Mouse (Mus musculus): ENCODE data around the gene Mctp1. TPM values are rescaled to one million over a fixed set of nuclear protein-coding genes. Genes with fewer than 3 reads are reported as not detected.
"Not testable (repeated sequence)": the region's sequence is repeated elsewhere in the genome, so short reads cannot be mapped to it uniquely, and the experiment has no call there.

The Mctp1 gene
- polyA plus RNA-seq, 1 experiment from 2014 or later, result 5.3 TPM

DNA sequence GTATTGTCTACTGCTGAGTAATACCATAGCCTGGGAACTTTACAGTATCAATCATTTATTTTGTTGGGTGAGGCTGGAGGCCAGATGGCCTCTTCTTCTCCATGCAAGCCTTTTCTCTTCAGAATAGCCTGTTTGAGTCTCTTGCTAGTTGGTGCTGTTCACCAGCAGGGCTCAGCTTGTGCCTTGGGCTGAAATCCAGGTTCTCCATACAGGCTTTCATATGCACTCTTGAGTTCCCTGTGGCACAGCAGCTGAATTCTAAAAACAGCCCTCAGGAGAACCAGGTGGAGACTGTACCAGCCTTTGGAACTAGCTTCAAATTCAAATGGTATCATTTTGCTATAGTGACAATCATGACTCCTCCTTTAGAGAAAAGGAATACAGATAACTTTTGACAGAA is 179.7 kb downstream of the Mctp1 start:
- no peak overlapping the region for H3K4me3 ChIP-seq (ENCODE audit: low read depth, low read length)
- no peaks in the 10 kb centered on the region for H3K9me3 ChIP-seq (ENCODE audit: control insufficient read depth, low read length)
- H3K4me1 ChIP-seq (replicated peaks; ENCODE audit: control insufficient read depth, insufficient read depth, low read length), result no peaks in the 10 kb centered on the region
- no peaks in the 10 kb centered on the region for H3K36me3 ChIP-seq (ENCODE audit: control insufficient read depth, insufficient read depth, low read length)
- DNase-seq (ENCODE audit: low spot score) (no peak), ATAC-seq (replicated peaks; ENCODE audit: low FRiP score) (no peak)
- no peak overlapping the region for H3K9ac ChIP-seq (ENCODE audit: low read length)
- H3K4me2 ChIP-seq (ENCODE audit: low read depth, low read length, severe bottlenecking), result no peak overlapping the region
- no peak overlapping the region for H3K27ac ChIP-seq (ENCODE audit: low read depth, low read length)
- H3K27me3 ChIP-seq (ENCODE audit: control insufficient read depth, insufficient read depth, low read length), result no peaks in the 10 kb centered on the region

DNA sequence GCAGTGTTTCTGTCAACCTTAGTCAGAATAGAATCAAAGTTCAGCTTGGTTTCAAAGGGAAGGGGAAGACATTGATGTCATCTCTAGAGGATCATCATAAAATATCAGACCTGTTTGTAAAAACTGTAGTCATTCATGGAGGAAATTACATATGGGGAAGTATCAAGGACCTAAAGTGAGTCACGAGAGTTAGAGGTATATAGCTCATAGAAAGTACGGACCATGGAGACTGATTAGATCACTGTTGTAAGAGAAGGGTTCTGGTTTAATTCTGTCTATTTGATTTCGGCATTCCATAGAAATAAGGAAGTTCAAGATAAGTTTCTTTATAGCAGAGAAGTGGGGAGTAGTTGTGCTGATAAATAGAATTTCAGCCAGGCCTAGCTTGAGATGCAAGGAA is 181.7 kb downstream of the Mctp1 start:
- Histone ChIP-seq H3K9ac (ENCODE audit: low read length) (no peak overlapping the region), H3K36me3 (ENCODE audit: control insufficient read depth, insufficient read depth, low read length) (no peaks in the 10 kb centered on the region), H3K4me2 (ENCODE audit: low read depth, low read length, severe bottlenecking) (no peak overlapping the region), H3K9me3 (ENCODE audit: control insufficient read depth, low read length) (no peaks in the 10 kb centered on the region), H3K27me3 (ENCODE audit: control insufficient read depth, insufficient read depth, low read length) (no peaks in the 10 kb centered on the region), H3K4me3 (ENCODE audit: low read depth, low read length) (no peak overlapping the region), H3K4me1 (replicated peaks; ENCODE audit: control insufficient read depth, insufficient read depth, low read length) (no peaks in the 10 kb centered on the region), H3K27ac (ENCODE audit: low read depth, low read length) (no peak overlapping the region)
- ATAC-seq (replicated peaks; ENCODE audit: low FRiP score) (no peak), DNase-seq (ENCODE audit: low spot score) (no peak)
- WGBS, result 92% methylated on average over 3 of the region's 3 CpGs

DNA sequence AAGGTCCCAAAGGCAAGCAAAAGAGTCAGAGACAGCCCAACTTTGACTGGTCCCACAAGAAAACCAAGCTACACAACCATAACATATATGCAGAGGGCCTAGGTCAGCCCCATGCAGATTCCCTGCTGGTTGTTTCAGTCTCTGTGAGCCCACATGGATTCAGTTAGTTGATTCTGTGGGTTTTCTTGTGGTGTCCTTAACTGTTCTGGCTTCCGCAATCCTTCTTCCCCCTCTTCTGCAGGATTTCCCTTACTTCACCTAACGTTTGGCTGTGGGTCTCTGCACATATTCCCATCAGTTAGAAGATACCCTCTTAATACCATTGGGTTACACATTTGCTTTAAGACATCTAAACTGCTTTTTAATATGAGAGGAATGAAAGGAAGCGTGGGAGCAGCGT is 183.1 kb downstream of the Mctp1 start:
- H3K9ac ChIP-seq (ENCODE audit: low read length), result no peak overlapping the region
- H3K9me3 ChIP-seq (ENCODE audit: control insufficient read depth, low read length), result no peaks in the 10 kb centered on the region
- no peak overlapping the region for H3K4me2 ChIP-seq (ENCODE audit: low read depth, low read length, severe bottlenecking)
- H3K4me1 ChIP-seq (replicated peaks; ENCODE audit: control insufficient read depth, insufficient read depth, low read length), result no peaks in the 10 kb centered on the region
- WGBS, result 84% methylated on average over 4 of the region's 4 CpGs
- no peaks in the 10 kb centered on the region for H3K36me3 ChIP-seq (ENCODE audit: control insufficient read depth, insufficient read depth, low read length)
- DNase-seq (ENCODE audit: low spot score), result no peak
- ATAC-seq (replicated peaks; ENCODE audit: low FRiP score), result no peak
- no peak overlapping the region for H3K4me3 ChIP-seq (ENCODE audit: low read depth, low read length)
- no peak overlapping the region for H3K27ac ChIP-seq (ENCODE audit: low read depth, low read length)
- H3K27me3 ChIP-seq (ENCODE audit: control insufficient read depth, insufficient read depth, low read length), result no peaks in the 10 kb centered on the region

DNA sequence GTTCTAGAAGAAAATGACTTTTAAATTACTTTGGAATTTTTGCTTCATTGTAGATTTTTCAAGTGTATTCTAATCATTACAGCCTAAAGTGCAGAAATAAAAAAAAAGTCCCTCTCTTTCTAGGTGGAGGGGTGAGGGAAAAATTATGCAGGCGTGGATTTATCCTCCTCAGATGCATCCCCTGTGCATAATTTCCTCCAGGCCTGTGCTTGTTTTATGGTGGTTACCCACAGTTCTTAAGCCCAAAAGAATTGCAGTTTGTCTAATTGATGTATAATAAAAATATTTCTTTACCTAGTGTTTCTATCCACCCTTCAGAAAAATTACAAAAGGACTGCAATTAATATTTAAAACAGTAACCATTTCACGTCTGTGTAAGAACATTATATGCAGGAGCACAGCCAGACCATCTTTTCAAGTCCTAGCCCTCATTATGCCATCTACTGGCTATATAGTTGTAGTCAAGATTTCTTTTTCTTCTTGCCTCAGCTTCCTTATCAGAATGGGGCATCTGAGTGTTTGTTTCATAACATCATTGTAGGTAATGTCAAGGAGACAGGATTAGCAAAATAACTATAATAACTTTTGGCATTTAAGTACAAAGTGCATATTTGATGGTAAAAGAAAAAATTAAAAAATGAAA is 184.4 kb downstream of the Mctp1 start:
- no peak overlapping the region for H3K4me2 ChIP-seq (ENCODE audit: low read depth, low read length, severe bottlenecking)
- no peak overlapping the region for H3K4me3 ChIP-seq (ENCODE audit: low read depth, low read length)
- ATAC-seq (replicated peaks; ENCODE audit: low FRiP score), result no peak
- H3K27ac ChIP-seq (ENCODE audit: low read depth, low read length), result no peak overlapping the region
- no peaks in the 10 kb centered on the region for H3K36me3 ChIP-seq (ENCODE audit: control insufficient read depth, insufficient read depth, low read length)
- 77% methylated on average over 2 of the region's 2 CpGs for WGBS
- H3K4me1 ChIP-seq (replicated peaks; ENCODE audit: control insufficient read depth, insufficient read depth, low read length), result no peaks in the 10 kb centered on the region
- DNase-seq (ENCODE audit: low spot score), result no peak
- no peak overlapping the region for H3K9ac ChIP-seq (ENCODE audit: low read length)
- H3K27me3 ChIP-seq (ENCODE audit: control insufficient read depth, insufficient read depth, low read length), result no peaks in the 10 kb centered on the region
- no peaks in the 10 kb centered on the region for H3K9me3 ChIP-seq (ENCODE audit: control insufficient read depth, low read length)

DNA sequence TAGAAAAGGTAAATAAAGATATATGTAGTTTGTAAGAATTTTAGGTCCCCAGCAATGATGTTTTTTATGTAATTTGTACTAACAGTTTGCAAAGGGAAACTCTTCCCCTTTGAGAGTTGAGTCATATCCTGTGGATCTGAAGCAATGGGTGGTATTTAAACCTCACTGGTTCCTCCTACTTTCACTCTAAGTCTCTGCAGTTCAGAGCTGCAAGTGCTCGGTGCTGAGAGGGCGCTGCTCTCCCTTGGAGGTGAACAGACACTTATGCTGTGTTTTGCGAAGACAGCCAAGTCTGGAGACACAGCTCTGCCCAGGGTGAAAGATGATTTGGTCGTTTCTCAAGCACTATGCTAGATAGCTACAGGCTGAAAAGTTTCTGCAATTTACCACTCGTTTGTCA is 195.1 kb downstream of the Mctp1 start:
- H3K36me3 ChIP-seq (ENCODE audit: control insufficient read depth, insufficient read depth, low read length), result no peaks in the 10 kb centered on the region
- H3K9me3 ChIP-seq (ENCODE audit: control insufficient read depth, low read length), result no peaks in the 10 kb centered on the region
- H3K9ac ChIP-seq (ENCODE audit: low read length), result no peak overlapping the region
- H3K4me1 ChIP-seq (replicated peaks; ENCODE audit: control insufficient read depth, insufficient read depth, low read length), result no peaks in the 10 kb centered on the region
- H3K27ac ChIP-seq (ENCODE audit: low read depth, low read length), result no peak overlapping the region
- no peak overlapping the region for H3K4me2 ChIP-seq (ENCODE audit: low read depth, low read length, severe bottlenecking)
- no peak for ATAC-seq (replicated peaks; ENCODE audit: low FRiP score)
- DNase-seq (ENCODE audit: low spot score), result no peak
- no peak overlapping the region for H3K4me3 ChIP-seq (ENCODE audit: low read depth, low read length)
- 52% methylated on average over 5 of the region's 5 CpGs for WGBS
- no peaks in the 10 kb centered on the region for H3K27me3 ChIP-seq (ENCODE audit: control insufficient read depth, insufficient read depth, low read length)

DNA sequence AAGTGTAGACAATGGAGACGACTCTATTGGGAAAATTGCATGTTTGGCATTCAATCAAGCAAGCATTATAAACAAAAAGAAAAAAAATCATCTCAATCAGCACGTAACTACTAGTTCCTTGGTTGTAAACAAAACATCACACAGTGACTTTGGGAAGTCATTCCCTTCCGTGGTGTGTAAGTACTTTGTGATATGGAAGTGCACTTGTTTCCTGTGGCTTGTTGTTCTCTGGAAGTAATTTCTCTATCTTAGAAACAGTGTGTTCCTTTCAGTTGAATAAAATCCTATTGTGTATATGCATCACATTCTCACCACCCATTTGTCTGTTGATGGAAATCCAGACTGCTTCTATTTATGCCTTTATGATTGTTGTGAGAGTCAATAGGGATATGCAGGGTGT is 201.1 kb downstream of the Mctp1 start:
- H3K4me3 ChIP-seq (ENCODE audit: low read depth, low read length), result no peak overlapping the region
- no peak overlapping the region for H3K9ac ChIP-seq (ENCODE audit: low read length)
- no peak overlapping the region for H3K4me2 ChIP-seq (ENCODE audit: low read depth, low read length, severe bottlenecking)
- DNase-seq (ENCODE audit: low spot score) (no peak), ATAC-seq (replicated peaks; ENCODE audit: low FRiP score) (no peak)
- H3K36me3 ChIP-seq (ENCODE audit: control insufficient read depth, insufficient read depth, low read length), result no peaks in the 10 kb centered on the region
- no peaks in the 10 kb centered on the region for H3K4me1 ChIP-seq (replicated peaks; ENCODE audit: control insufficient read depth, insufficient read depth, low read length)
- WGBS, result 74% methylated on average over 3 of the region's 3 CpGs
- no peak overlapping the region for H3K27ac ChIP-seq (ENCODE audit: low read depth, low read length)
- no peaks in the 10 kb centered on the region for H3K9me3 ChIP-seq (ENCODE audit: control insufficient read depth, low read length)
- no peaks in the 10 kb centered on the region for H3K27me3 ChIP-seq (ENCODE audit: control insufficient read depth, insufficient read depth, low read length)

DNA sequence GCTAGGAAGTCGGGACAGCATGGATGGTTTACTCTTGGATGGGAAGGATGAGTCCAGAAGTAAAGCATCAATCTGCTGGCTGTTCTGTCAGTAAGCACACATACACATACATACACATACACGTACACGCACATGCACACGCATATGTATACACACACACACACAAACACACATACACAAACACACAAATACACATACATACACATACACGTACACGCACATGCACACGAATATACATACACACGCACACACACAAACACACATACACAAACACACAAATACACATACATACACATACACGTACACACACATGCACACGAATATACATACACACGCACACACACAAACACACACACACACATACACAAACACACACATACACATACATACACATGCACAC is 206.4 kb downstream of the Mctp1 start:
- not testable (repeated sequence) for H3K27ac ChIP-seq (ENCODE audit: low read depth, low read length); H3K4me2 ChIP-seq (ENCODE audit: low read depth, low read length, severe bottlenecking); H3K27me3 ChIP-seq (ENCODE audit: control insufficient read depth, insufficient read depth, low read length); DNase-seq (ENCODE audit: low spot score); H3K9me3 ChIP-seq (ENCODE audit: control insufficient read depth, low read length); H3K36me3 ChIP-seq (ENCODE audit: control insufficient read depth, insufficient read depth, low read length); H3K4me1 ChIP-seq (replicated peaks; ENCODE audit: control insufficient read depth, insufficient read depth, low read length); H3K9ac ChIP-seq (ENCODE audit: low read length); H3K4me3 ChIP-seq (ENCODE audit: low read depth, low read length)
- peak; percentile 71 for ATAC-seq (replicated peaks; ENCODE audit: low FRiP score)
- WGBS, result 86% methylated on average over 11 of the region's 11 CpGs

DNA sequence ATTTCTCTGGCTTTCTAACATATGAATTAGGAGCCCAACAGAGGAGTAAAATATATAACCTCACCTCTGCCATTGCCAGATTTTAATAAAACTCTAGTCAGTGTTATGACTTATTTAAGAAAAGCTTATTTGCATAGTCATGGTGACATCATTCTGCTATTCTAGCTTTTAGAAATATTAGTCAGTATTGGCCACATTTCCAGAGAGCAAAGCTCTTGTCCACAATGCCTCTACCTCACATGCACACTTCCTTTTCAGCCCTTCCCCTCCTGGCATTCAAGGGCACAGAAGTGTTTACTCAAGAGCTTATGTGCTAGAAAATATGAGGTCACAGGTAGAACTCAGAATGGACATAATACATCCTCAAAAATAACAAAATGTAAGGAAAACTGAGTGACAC is 206.9 kb downstream of the Mctp1 start:
- Histone ChIP-seq H3K4me3 (ENCODE audit: low read depth, low read length) (no peak overlapping the region), H3K36me3 (ENCODE audit: control insufficient read depth, insufficient read depth, low read length) (no peaks in the 10 kb centered on the region), H3K9ac (ENCODE audit: low read length) (no peak overlapping the region), H3K4me2 (ENCODE audit: low read depth, low read length, severe bottlenecking) (no peak overlapping the region), H3K27me3 (ENCODE audit: control insufficient read depth, insufficient read depth, low read length) (no peaks in the 10 kb centered on the region), H3K4me1 (replicated peaks; ENCODE audit: control insufficient read depth, insufficient read depth, low read length) (no peaks in the 10 kb centered on the region), H3K27ac (ENCODE audit: low read depth, low read length) (no peak overlapping the region), H3K9me3 (ENCODE audit: control insufficient read depth, low read length) (no peaks in the 10 kb centered on the region)
- DNase-seq (ENCODE audit: low spot score) (no peak), ATAC-seq (replicated peaks; ENCODE audit: low FRiP score) (no peak)

DNA sequence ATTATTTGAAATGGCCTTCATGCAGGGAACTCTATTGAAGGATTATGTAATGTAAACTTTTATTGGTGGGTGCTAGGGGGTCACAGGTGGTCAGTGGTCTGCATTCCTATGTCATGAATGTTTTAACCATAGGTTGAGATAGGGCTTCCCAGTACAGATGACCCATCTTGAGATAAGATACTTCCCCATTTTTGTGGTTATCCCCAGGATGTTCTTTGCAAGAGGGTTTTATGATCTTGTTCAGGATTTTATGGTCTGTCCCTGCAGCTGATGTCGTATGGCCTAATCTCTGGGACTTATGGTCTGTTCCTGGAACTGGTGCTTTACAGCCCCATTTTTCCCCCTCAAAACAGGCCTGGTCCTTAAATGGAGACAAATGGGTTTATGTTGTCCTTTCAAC is 207.4 kb downstream of the Mctp1 start:
- no peak overlapping the region for H3K27ac ChIP-seq (ENCODE audit: low read depth, low read length)
- ATAC-seq (replicated peaks; ENCODE audit: low FRiP score) (no peak), DNase-seq (ENCODE audit: low spot score) (no peak)
- no peak overlapping the region for H3K4me2 ChIP-seq (ENCODE audit: low read depth, low read length, severe bottlenecking)
- H3K4me1 ChIP-seq (replicated peaks; ENCODE audit: control insufficient read depth, insufficient read depth, low read length), result no peaks in the 10 kb centered on the region
- WGBS, result 87% methylated on average over 1 of the region's 1 CpGs
- no peak overlapping the region for H3K4me3 ChIP-seq (ENCODE audit: low read depth, low read length)
- no peaks in the 10 kb centered on the region for H3K9me3 ChIP-seq (ENCODE audit: control insufficient read depth, low read length)
- no peak overlapping the region for H3K9ac ChIP-seq (ENCODE audit: low read length)
- H3K36me3 ChIP-seq (ENCODE audit: control insufficient read depth, insufficient read depth, low read length), result no peaks in the 10 kb centered on the region
- no peaks in the 10 kb centered on the region for H3K27me3 ChIP-seq (ENCODE audit: control insufficient read depth, insufficient read depth, low read length)

Data from forebrain, embryonic 11.5 days (tissue).